Mouse (Mus musculus): ENCODE results near the gene Cachd1.

The Cachd1 gene

DNA sequence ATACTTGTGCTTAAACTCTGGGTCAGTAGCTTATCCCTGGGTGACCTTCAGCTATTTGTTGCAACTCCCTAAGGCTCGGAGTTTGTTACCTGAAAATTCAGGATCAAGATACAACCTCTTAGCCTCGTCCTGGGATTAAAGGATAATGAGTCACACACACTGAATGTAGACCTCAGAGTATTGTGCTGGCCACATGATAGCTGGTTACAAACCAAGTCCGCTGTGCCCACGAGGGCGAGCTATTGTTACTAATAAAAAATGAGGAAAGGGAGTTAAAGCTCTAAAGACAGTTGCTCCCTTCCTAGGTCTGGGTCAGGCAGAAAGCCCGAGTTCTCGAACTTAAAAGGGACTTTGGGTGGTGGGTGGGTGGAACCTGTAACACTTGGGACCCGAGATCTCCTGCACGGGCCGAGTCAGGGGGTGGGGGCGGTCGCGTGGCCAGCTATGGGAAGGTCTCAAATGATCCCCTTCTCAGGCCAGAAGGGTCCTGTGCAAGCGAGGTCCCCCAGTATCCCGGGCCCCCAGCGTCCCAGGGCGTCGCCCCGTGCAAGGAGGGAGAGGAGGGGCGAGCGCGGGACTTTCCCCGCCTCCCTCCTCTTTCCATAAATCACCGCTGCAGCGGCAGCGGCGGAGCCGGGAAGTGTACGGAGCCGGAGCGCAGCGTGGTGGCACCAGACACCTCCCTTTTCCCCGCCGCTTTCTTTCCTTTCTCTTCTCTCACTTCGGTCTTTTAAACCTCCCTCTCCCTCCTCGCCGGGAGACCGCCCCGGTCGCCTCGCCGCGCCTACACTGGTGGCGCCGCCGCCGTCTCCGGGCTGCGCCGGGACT lies at the start of gene Cachd1:
Gene Cachd1 (plus strand): TSS at position 633 of the 828 bp plus-strand sequence.
- peak; percentile 78 for DNase-seq

DNA sequence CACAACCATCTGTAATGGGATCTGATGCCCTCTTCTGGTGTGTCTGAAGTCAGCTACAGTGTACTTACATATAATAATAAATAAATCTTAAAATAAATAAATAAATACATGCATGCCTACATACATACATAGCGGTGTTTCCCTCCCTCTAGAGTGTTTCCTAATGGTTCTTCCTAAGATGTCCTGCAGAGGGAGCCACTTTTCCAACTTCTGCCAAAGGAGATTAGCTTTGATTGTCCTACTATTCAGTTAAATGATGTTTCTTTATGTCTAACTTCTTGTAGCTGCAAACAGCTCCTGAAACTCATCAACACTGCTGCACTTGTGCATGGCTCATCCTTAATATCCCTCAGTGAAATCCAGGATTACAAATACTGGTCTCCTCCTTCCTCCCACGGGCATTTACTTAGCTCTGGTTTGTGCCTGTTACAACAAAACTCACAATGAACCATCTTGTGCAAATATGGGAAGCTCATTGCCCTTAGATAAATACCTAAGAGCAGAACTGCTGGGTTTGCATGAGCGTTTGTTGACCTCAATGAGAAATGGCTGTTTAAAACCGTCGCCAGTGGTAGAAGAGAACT lies 47.5 kb upstream of the Cachd1 start:
- no peak for DNase-seq

DNA sequence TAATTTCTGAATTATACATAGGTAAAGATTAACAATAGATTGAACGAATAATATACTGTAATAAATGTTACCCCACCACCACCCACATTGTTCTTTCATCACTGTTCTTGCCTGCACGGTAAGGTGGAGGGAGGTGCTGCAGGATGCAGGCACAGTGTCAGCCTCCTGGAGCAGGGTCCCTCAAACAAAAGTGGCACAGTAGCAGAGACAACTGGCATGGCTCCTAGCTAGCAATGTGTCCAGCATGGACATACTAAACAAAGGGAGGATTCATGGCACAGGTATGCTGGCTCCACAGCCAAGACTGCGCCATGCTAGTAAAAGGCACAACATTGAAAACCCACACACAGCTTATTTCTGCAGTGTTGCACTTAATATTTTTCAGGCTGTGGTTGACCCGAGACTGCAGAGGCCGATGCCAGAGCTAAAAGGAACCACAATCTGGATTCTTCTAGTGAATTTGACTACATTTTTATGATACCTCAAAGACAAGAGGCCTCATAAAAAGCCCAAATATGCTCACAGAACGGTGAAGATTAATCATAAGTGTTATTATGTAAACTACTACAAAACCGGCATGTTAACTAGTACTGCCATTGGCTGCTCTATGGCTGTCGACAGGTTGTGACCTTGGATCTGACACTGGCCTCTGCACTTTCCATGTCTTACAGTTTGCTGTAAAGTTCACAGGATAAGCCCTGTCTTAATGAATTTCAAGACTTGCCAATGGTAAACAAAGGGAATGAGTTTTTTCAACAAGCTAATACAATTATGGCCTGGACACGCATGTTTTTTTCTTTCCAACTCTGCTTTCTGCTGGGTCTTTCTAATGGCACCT lies 41.2 kb upstream of the Cachd1 start:
- DNase-seq, result no peak

DNA sequence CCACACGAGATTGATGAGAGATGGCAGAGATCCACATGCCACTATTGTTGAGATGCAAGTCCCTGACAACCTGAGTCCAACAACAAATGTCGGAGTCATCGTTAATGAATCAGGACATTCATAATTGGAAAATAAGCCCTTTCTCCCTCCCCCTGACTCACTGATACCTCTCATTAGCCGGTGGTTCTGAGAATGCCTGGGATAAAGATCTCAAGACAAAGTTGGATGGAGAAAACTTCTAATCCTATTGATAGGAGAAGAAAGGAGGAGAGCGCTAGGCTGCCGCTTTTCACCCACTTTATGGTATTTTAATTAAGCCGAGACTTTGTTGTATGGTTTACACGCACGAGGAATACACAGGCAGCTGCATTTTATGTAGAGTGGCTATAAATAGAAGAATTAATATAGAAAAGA lies 40.5 kb upstream of the Cachd1 start:
- no peak for DNase-seq

DNA sequence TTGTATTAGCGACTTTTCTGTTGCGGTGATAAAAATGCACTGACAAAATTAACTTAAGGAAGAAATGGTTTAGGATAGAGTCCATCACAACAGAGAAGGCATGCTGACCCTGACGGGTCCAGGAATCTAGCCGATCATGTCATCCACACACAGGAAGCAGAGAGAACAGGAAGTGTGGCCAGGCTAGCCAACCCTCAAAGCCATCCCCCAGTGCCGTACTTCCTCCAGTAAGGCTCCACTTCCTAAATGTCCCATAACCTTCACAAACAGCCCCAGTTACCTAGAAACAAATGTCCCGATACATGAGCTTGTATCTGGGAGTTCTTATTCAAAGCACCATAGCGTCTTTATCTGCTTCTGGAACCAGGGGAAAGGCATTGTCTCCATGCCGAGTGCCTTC lies 32.9 kb upstream of the Cachd1 start:
- no peak for DNase-seq

DNA sequence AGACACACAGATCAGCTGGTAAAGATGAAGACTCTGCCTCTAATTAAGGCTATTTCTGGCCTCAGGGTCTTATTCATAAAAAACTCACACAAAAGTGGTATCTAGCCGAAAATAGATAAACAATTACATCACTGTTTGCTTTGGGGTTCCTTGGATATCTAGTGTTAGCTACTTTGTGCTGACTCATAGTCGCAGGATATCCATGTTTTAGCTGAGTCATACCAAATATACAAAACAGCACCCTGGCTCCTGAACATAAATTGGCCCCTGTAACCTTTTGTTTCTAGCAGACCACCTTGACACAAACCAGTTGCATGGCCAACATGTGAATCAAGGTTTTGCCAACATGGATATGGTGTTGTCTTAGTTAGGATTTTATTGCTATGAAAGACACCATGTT lies 24.2 kb upstream of the Cachd1 start:
- no peak for DNase-seq

DNA sequence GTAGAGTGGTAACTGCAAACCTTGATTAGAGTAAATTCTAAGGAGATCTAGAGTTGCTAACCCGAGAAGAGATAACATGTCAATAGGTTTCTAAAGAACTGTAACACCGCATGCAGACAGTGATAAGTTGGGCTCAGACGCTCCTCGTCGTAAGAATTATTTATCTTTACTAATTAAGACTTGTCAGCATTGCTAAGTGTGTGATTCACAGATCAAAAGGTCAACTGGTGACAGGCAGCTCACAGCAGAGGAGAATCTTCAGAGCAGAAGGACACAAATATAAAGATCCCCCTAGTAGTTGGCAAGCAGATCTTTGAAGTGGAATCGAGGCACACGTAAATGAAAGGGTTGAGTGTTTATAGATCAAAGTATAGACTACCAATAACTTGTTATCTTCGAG lies 20.8 kb upstream of the Cachd1 start:
- DNase-seq, result no peak

DNA sequence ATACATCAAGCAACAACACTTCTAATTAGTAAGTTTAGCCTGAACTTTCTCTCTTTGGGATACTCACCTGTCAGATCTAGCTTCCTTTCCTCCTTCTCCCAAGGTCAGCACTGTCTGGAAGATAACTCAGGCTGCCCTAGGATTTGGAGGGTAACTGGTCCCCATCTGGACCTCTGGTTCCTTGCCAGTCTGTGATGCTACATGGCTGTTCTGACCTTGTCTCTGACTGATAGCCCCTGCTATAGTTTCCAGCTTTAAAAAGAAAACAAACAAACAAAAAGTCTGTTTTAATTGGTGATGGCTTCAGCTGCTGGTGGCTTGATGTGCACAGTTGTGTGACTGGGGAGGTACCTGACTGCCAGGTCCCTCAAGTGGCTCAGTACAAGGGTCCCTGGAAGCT lies 20.0 kb upstream of the Cachd1 start:
- no peak for DNase-seq

DNA sequence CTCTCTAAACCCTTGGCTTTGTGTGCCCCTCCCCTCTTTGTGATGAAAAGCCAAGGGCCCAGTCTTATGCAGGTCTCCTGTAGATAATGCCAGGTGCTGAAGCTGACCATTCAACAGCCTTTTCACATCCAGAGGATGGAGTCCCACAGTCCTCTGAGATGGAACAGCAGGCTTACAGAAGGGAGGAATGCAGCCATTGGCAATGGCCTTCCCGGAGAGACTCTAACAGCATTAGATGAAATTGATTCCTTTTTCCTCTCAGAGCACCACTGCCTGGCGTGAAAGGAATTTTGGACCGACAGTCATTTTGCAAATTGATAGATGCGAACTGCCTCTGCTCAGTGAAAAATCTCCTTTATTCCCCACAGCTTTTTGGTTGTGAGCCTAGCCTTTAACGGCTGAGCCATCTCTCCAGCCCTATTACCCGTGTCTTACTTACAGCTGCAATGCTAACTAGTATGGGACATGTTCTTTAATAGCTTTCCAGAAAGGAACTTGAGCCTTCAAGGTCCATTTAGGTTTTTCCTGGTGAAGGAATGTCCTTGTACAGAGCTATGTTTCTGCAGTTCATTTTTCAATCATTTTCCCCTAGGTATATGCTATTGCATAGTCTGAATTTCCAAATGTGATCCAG lies 18.1 kb upstream of the Cachd1 start:
- no peak for DNase-seq

DNA sequence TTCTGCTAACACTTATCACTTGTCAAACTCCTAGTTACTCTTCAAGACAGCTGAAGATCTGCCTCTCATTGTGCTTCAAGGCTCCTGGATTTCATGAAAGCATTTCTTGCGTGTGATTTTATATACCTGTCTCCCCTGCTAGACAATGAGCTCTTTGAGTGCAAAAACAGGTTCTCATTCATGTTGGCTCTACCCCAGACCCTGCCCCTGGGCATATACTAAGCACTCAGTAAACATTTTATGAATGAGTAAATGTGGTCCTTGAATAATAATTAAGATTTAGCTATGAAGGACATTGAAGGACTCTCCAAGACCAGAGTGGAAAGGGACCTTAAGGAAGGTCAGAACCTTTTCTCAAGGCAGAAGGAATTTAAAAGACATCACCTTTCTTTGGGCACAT lies 16.9 kb upstream of the Cachd1 start:
- DNase-seq, result peak; percentile 31

DNA sequence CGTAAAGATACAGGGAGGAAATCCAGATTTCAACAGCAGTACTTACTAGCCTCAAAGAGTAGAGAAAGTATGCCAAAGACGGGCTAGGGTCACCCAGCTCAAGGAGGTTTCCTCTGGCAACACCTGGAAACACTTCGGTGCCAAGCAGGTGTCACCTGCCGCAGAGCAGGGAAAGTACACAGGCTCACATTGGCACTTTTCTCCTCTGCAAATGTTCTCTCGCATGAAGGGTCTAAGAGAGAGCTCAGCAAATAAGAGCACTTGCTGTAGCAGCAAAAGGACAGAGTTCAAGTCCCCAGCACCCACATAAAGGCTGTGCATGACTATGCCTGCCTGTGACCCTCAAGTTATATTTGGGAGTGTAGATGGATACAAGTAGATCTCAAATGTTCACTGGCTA lies 16.1 kb upstream of the Cachd1 start:
- DNase-seq, result peak; percentile 34

DNA sequence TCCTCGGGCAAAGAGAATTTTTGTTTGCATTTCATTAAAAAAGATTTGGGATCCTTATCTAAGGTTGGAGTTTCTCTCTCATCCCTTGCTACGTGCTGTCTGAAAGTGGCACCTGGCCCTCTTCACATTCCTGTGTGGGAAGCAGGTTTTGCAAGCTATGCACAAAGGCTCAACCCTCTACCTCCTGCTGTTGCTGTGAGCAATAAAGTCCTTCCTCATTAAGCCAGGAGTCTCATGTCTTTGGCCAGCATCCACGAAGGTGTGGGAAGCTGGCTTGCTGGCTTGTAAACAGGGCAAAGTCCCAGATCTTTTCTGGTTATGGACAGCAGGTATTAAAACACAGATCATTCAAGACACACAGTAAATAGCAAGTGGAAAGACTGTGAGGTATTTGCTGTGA lies 7.9 kb upstream of the Cachd1 start:
- DNase-seq, result peak; percentile 90

DNA sequence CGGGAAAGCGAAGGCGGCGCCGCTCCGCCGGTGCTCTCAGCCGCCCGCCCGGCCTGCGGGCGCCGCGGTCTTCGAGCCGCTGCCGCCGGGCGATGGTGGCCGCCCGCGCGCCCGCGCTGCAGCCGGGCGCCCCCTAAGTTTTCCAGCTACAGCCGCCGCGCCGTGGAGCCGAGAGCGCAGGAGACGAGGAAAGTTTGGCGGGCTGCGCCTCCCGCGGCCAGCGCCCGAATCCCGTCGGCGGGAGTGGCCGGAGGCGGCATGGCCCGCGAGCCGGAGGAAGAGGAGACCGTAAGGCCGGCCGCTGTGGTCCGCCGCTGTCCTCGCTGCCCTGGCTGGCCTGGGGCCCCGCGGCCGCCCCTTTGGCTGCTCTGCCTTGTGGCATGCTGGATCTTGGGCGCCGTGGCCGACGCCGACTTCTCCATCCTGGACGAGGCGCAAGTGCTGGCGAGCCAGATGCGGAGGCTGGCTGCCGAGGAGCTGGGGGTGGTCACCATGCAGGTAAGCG lies 448 bp downstream of the Cachd1 start:
- DNase-seq, result peak; percentile 48

DNA sequence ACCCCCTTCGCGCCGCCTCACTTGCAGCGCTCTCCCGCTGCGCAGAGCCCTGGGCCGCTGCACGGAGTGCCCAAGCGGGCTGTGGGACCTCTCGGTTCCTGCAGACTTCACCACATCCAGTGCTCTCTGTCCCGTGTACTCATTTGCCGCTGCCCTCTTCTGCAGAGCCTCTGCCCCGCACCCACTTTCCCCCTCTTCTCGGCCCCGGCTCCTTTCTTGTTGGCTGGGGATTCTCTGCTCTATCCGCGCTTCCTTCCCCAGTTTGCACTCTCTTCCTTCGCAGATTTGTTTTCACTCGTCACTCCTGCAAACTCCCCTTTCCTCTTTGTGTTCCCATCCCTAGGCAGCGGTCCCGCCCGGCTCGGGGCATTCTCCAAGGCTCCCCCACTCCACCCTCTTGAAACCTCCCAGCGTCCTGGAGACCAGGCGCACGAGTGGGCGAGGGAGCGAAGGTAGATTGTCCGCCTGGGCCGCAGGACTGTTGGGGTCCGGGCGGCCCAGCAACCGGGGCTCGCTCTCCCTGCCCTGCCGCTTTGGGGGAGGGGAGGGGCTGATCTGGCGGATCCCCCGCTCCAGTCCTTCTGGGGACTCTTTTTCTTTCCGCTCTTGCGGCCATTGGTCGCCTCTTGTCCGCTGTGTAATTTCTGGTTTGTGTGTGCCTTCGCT lies 1.0 kb downstream of the Cachd1 start:
- DNase-seq, result peak; percentile 50

DNA sequence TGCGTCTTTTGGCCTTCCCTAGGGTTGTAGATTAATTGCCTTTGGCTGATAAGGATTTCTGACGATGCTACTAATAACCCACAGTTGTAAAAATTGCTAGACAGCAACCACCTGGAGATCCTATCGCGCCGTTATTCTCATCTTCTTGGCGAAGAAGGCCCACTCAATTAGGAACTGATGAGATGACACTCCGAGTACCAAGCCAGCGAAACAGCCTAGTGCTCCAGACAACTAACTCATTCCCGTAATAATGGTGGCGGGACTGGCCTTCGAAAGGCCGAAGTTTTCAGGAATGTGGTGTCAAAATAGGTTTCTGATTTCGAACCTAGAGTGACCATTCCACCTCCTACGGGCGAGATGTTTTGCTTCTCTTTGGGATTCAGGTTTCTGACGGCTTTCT lies 1.6 kb downstream of the Cachd1 start:
- DNase-seq, result no peak

DNA sequence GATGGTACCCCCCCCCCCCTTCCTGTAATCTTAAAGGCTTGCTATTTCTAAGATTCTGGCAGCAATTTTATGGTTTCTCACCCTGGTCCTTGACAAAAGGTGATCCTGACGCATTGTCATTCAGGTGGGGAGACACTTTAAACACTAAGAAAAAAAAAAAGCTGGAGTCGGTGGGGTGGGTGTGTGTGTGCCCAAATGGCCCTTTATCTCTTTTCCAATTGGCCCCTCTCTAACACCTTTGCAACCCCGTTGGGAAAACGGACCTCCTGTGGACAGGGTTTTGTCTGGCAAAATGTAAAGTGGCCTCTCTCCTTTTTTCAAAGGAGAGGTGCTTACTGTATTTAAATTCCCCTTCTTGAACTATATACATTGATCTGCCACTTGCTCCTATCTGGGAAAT lies 2.5 kb downstream of the Cachd1 start:
- DNase-seq, result no peak

DNA sequence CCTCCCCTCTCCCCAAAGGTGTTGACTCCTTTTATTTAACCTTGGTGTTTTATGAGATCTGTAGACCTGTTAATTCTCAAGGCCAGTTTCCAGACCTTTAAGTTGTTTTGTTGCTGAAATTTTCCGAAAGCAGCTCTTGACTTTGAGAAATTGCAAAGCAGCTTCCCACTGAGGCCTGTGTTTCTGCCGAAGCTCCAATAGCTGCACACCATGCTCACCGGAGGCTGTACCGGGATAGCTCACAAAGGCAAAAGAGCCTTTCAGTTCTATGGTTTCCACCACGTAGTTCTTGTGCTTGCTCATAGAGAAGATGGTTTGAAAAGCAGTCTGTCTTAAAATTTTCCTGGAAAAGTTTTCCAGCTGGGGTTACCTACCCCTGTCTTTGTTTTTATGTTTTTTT lies 3.2 kb downstream of the Cachd1 start:
- DNase-seq, result no peak

DNA sequence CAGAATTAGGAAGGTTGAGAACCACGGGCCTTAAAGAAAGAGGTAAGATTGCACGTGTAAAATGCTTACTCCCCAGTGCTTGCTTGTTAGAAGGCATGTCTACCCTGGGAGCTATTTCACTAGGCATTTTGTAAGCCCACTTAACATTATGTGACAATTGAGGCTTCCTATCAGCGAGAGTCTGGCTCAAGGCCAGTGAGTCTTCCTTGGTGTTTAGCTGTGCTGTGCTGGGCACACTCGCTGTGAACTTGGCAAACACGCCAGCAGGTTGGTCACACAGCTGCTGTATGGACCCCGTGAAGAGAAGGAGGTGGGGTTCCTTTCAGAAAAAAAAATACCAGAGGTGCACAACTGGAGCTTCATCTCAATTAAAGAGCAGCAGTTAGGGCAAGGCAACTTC lies 4.4 kb downstream of the Cachd1 start:
- DNase-seq, result no peak

DNA sequence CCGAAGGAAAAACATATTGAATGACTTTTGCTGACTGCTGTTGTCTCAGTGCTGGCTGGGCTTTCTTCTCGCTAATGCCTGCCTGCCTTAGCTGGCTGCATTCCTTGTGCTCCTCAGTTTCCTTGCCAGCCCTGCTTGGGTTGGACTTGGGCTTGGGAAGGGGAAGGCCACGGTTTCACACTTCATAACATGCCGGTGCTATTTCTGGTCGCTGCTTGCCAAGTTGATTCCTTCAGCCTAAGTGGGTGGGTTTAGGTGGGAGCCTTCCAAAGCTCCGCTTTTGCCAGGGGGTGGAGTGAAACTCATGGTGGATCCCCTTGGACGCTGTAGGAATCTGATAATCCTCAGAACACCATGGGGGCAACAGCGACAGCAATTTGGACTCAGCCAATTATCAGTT lies 5.9 kb downstream of the Cachd1 start:
- no peak for DNase-seq

DNA sequence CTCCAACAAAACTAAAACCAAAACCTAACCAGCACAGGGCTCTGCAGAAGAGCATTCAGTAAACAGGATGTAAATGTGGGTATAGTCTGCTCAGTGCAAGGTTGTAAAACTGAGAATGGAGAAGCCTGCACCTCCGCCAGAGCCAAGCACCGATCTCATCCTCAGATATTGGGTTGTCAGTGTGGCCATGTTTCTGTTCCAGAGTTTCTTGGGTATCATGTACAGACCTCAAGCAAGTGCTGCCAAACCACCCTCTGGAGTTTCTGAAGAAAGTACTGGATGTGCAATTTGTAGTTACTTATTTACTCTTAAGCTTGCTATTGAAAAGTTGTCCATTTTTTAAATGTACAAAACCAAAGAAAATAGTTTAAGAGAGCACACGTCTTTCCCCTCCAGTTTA lies 6.4 kb downstream of the Cachd1 start:
- no peak for DNase-seq

DNA sequence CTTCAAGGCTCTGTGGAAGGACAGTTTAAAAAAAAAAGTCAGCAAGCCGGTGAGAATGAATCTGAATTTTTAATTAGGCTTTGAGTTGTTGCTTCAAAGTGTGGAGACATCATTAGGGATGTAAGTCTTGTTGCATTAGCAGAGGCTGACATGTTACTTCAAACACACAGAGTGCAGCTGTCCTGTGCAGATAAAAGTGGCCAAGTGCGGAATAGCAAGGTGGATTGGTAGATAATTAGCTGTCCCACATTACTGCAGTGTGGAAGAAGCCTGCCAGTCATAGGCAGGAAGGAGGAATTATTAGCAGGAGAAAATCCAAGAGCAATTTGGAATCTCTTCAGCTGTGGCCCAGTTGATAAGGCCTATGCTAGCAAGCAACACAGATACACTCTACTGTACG lies 10.7 kb downstream of the Cachd1 start:
- DNase-seq, result no peak

DNA sequence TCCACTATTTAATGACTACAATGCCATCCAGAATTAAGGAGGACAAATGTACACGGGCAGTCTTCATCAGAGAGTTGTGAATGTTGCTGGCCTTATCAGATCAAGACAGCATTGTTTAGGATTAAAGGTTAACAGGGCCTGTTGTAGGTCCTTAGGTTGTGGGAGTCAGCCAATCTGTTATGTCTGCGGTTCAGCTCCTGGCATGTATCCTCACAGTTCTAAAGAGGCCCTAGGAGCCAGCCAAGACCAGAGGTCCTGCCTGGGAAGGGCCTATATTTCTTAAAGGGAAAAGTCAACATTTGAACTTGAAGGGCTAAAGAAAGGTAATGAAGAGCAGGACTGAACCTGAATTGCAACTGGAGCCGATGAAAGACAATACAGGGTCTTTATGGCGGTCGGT lies 13.7 kb downstream of the Cachd1 start:
- no peak for DNase-seq

DNA sequence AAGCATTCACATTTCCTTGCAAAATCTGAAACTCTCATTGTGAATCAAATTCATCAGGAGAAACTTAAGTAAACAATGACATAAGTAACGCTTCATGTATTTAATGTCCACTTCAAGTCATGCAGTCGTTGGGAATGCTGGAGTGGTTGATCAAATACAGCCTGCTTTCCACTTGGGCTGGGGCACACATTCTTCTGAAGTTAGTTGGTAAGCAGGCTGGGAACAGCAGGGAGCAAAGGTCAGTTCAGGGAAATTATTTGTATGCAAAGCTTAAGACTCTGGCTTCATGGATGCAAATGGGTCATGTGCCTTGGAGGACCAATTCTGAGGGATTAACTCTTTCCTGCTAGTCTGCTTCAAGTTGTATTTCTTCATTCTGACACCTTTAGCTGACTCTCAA lies 16.7 kb downstream of the Cachd1 start:
- peak; percentile 84 for DNase-seq

Data from kidney, adult 11 months (tissue).